Mouse (Mus musculus) hindbrain, embryonic 14.5 days (tissue): Measurements from ENCODE around the gene Ets1. TPM values are rescaled to one million over a fixed set of nuclear protein-coding genes. Genes with fewer than 3 reads are reported as not detected.

Experiments used
- ATAC-seq: fragments of 200-750 bp; cut with Nextera tagmentation; 2 replicates; pipeline ENCODE4 v1.8.0; 2017; ENCODE audit warnings: moderate number of reproducible peaks, mild to moderate bottlenecking, moderate TSS enrichment, moderate library complexity; ENCODE audit not compliant: low FRiP score
- DNase-seq: peaks from one replicate; pipeline ENCODE4 v3.0.0-alpha.2; 2015; ENCODE audit warnings: low spot score
- H3K27ac ChIP-seq: fragments of 300-500 bp; sonication (generic); 2 replicates; pipeline ENCODE4 v1.5.1; 2014; ENCODE audit warnings: mild to moderate bottlenecking, moderate library complexity
- H3K27me3 ChIP-seq: fragments of 300-500 bp; sonication (generic); 2 replicates; pipeline ENCODE4 v1.6.1; 2014; ENCODE audit warnings: mild to moderate bottlenecking, low read length, mixed read lengths; ENCODE audit not compliant: control insufficient read depth, insufficient read depth
- H3K36me3 ChIP-seq: fragments of 300-500 bp; sonication (generic); replicated peaks from 2 replicates; pipeline ENCODE4 v1.6.1; 2014; ENCODE audit not compliant: control insufficient read depth, insufficient read depth
- H3K4me1 ChIP-seq: fragments of 300-500 bp; sonication (generic); replicated peaks from 2 replicates; pipeline ENCODE4 v1.6.1; 2014; ENCODE audit warnings: antibody characterized with exemption, low read length, mixed read lengths; ENCODE audit not compliant: control insufficient read depth, insufficient read depth
- H3K4me2 ChIP-seq: fragments of 300-500 bp; sonication (generic); replicated peaks from 2 replicates; pipeline ENCODE4 v1.6.1; 2014; ENCODE audit warnings: mild to moderate bottlenecking, moderate library complexity
- H3K4me3 ChIP-seq: fragments of 300-500 bp; sonication (generic); replicated peaks from 2 replicates; pipeline ENCODE4 v1.5.1; 2014; ENCODE audit warnings: mild to moderate bottlenecking, low read length
- H3K9ac ChIP-seq: fragments of 300-500 bp; sonication (generic); 2 replicates; pipeline ENCODE4 v1.6.1; 2014
- H3K9me3 ChIP-seq: fragments of 300-500 bp; sonication (generic); 2 replicates; pipeline ENCODE4 v1.6.1; 2016; ENCODE audit warnings: low read length; ENCODE audit not compliant: control insufficient read depth
- WGBS: fragments of 180-500 bp; shearing (Covaris S2); extraction: QIAGEN DNeasy Blood & Tissue Kit; methylation state at CpG from one replicate; pipeline ENCODE4 v1.1.7; 2014; 5-methylcytosine and 5-hydroxymethylcytosine counted together
- polyA plus RNA-seq: library from polyadenylated mRNA; unstranded; fragments of >200 nt; fragmentation: Nextera tagmentation; extraction: Ambion mirVana; gene quantifications from 2 replicates; pipeline ENCODE4 v1.2.1, GENCODE M21; 2014

Gene Ets1
- polyA plus RNA-seq, 1 experiment from 2014 or later = 20.9 TPM

GRCm38 (mm10) chr9:32596366-32596765 lies 39.7 kb upstream of the Ets1 start:
- H3K4me1 ChIP-seq = 0 out of 2 replicates have a peak, but pooled peaks cover 5% of the 10 kb centered on the region
- H3K9me3 ChIP-seq = no peaks in the 10 kb centered on the region
- DNase-seq (no peak), ATAC-seq (no peak)
- H3K36me3 ChIP-seq = no peaks in the 10 kb centered on the region
- H3K27ac ChIP-seq = no peak overlapping the region
- H3K4me2 ChIP-seq = no peak overlapping the region
- no peak overlapping the region for H3K4me3 ChIP-seq
- 80% methylated on average over 8 of the region's 8 CpGs for WGBS
- no peak overlapping the region for H3K9ac ChIP-seq
- H3K27me3 ChIP-seq = peaks cover 17% of the 10 kb centered on the region; the same call in 1 of the 2 replicates

GRCm38 (mm10) chr9:32601953-32602352 lies 34.1 kb upstream of the Ets1 start:
- H3K4me1 ChIP-seq = no peaks in the 10 kb centered on the region
- H3K36me3 ChIP-seq = no peaks in the 10 kb centered on the region
- WGBS = 89% methylated on average over 5 of the region's 5 CpGs
- no peak for ATAC-seq
- H3K27ac ChIP-seq = no peak overlapping the region
- H3K9ac ChIP-seq = no peak overlapping the region
- no peak overlapping the region for H3K4me3 ChIP-seq
- peaks cover 6% of the 10 kb centered on the region; the same call in 1 of the 2 replicates for H3K27me3 ChIP-seq
- no peaks in the 10 kb centered on the region for H3K9me3 ChIP-seq
- no peak for DNase-seq
- no peak overlapping the region for H3K4me2 ChIP-seq

GRCm38 (mm10) chr9:32603097-32603496 lies 32.9 kb upstream of the Ets1 start:
- no peak for ATAC-seq
- H3K4me1 ChIP-seq = no peaks in the 10 kb centered on the region
- no peaks in the 10 kb centered on the region for H3K36me3 ChIP-seq
- H3K9me3 ChIP-seq = no peaks in the 10 kb centered on the region
- no peak overlapping the region for H3K27ac ChIP-seq
- H3K4me2 ChIP-seq = no peak overlapping the region
- H3K9ac ChIP-seq = no peak overlapping the region
- DNase-seq = no peak
- H3K27me3 ChIP-seq = peaks cover 5% of the 10 kb centered on the region; the same call in 1 of the 2 replicates
- WGBS = 92% methylated on average over 7 of the region's 7 CpGs
- no peak overlapping the region for H3K4me3 ChIP-seq

GRCm38 (mm10) chr9:32607218-32607617 lies 28.8 kb upstream of the Ets1 start:
- H3K27me3 ChIP-seq = peaks cover 5% of the 10 kb centered on the region; the same call in 1 of the 2 replicates
- no peaks in the 10 kb centered on the region for H3K36me3 ChIP-seq
- no peak overlapping the region for H3K9ac ChIP-seq
- ATAC-seq (no peak), DNase-seq (no peak)
- no peaks in the 10 kb centered on the region for H3K4me1 ChIP-seq
- no peak overlapping the region for H3K27ac ChIP-seq
- no peak overlapping the region for H3K4me2 ChIP-seq
- WGBS = 25% methylated on average over 7 of the region's 7 CpGs
- H3K4me3 ChIP-seq = no peak overlapping the region
- H3K9me3 ChIP-seq = no peaks in the 10 kb centered on the region

- ATAC-seq (no peak), DNase-seq (no peak)
- Histone ChIP-seq H3K4me3 (no peak overlapping the region), H3K27ac (no peak overlapping the region), H3K27me3 (peaks cover 9% of the 10 kb centered on the region), H3K36me3 (no peaks in the 10 kb centered on the region), H3K4me1 (no peaks in the 10 kb centered on the region), H3K4me2 (no peak overlapping the region), H3K9me3 (no peaks in the 10 kb centered on the region), H3K9ac (no peak overlapping the region)
- 87% methylated on average over 10 of the region's 10 CpGs for WGBS
These were observed 27.0 kb upstream of the Ets1 start for GRCm38 (mm10) chr9:32608831-32609610.

GRCm38 (mm10) chr9:32610218-32610617 lies 25.8 kb upstream of the Ets1 start:
- H3K27me3 ChIP-seq = peaks cover 15% of the 10 kb centered on the region
- WGBS = 88% methylated on average over 8 of the region's 8 CpGs
- no peak overlapping the region for H3K4me3 ChIP-seq
- DNase-seq = no peak
- H3K36me3 ChIP-seq = no peaks in the 10 kb centered on the region
- H3K4me2 ChIP-seq = no peak overlapping the region
- no peak overlapping the region for H3K27ac ChIP-seq
- H3K9ac ChIP-seq = no peak overlapping the region
- ATAC-seq = no peak
- H3K9me3 ChIP-seq = no peaks in the 10 kb centered on the region
- no peaks in the 10 kb centered on the region for H3K4me1 ChIP-seq

GRCm38 (mm10) chr9:32610631-32611030 lies 25.4 kb upstream of the Ets1 start:
- ATAC-seq (no peak), DNase-seq (no peak)
- H3K27ac ChIP-seq = no peak overlapping the region
- no peak overlapping the region for H3K4me3 ChIP-seq
- no peak overlapping the region for H3K9ac ChIP-seq
- WGBS = 57% methylated on average over 4 of the region's 4 CpGs
- H3K36me3 ChIP-seq = no peaks in the 10 kb centered on the region
- peaks cover 15% of the 10 kb centered on the region for H3K27me3 ChIP-seq
- no peaks in the 10 kb centered on the region for H3K9me3 ChIP-seq
- no peak overlapping the region for H3K4me2 ChIP-seq
- H3K4me1 ChIP-seq = no peaks in the 10 kb centered on the region

- 91% methylated on average over 4 of the region's 4 CpGs for WGBS
- no peaks in the 10 kb centered on the region for H3K36me3 ChIP-seq
- H3K4me2 ChIP-seq = no peak overlapping the region
- no peaks in the 10 kb centered on the region for H3K4me1 ChIP-seq
- no peak overlapping the region for H3K27ac ChIP-seq
- H3K9ac ChIP-seq = no peak overlapping the region
- H3K4me3 ChIP-seq = no peak overlapping the region
- ATAC-seq = no peak
- H3K9me3 ChIP-seq = no peaks in the 10 kb centered on the region
- peaks cover 10% of the 10 kb centered on the region for H3K27me3 ChIP-seq
- no peak for DNase-seq
These were observed 24.7 kb upstream of the Ets1 start for GRCm38 (mm10) chr9:32611340-32611739.

- WGBS = 85% methylated on average over 5 of the region's 5 CpGs
These were observed 23.6 kb upstream of the Ets1 start for GRCm38 (mm10) chr9:32612426-32612825.

More at GRCm38 (mm10) chr9:32612426-32612825, 23.6 kb upstream of the Ets1 start:
- Histone ChIP-seq H3K36me3 (no peaks in the 10 kb centered on the region), H3K9ac (no peak overlapping the region), H3K4me3 (no peak overlapping the region), H3K4me2 (no peak overlapping the region), H3K4me1 (no peaks in the 10 kb centered on the region), H3K27me3 (peaks cover 19% of the 10 kb centered on the region), H3K27ac (peak overlapping the region; percentile 9; the same call in 1 of the 2 replicates), H3K9me3 (no peaks in the 10 kb centered on the region)
- DNase-seq (no peak), ATAC-seq (no peak)
